ENCODE assay signal across 12 mouse cellular contexts in genomic region chr9:48517372-48518130, GRCm38 (mm10). TPM values are rescaled to one million over a fixed set of nuclear protein-coding genes. Genes with fewer than 3 reads are reported as not detected.
DNase-seq lines count a peak whose midpoint lies in the region; ATAC-seq lines count a peak whose summit lies in the region.
"Had no signal": no experiment of that assay in that cellular context is flagged by ENCODE, and none has a peak within 500 bp of the region (broad histone marks: within the 10 kb centered on the region; RNA-seq: fewer than 3 reads in every experiment).

No protein-coding gene starts in this region.

- no peaks in the 10 kb centered on the region; the same call in 1 of the 2 replicates for H3K27me3 ChIP-seq in embryonic facial prominence, embryonic 10.5 days (replicated peaks; ENCODE audit: low read depth, poor library complexity, severe bottlenecking)
- H3K27me3 ChIP-seq in forebrain, embryonic 16.5 days (replicated peaks; ENCODE audit: control insufficient read depth, insufficient read depth, low read length): no peaks in the 10 kb centered on the region
- H3K27me3 ChIP-seq in midbrain, embryonic 14.5 days (ENCODE audit: control insufficient read depth, insufficient read depth, low read length): no peaks in the 10 kb centered on the region

- H3K4me2 ChIP-seq in forebrain, embryonic 16.5 days (ENCODE audit: low read length): peak overlapping the region; percentile 53
- H3K4me2 ChIP-seq in midbrain, embryonic 14.5 days (ENCODE audit: low read length): peak overlapping the region; percentile 36
- H3K4me2 ChIP-seq: heart, embryonic 11.5 days had no signal

- peak overlapping the region; percentile 58 for H3K9ac ChIP-seq in forebrain, embryonic 16.5 days (replicated peaks; ENCODE audit: low read depth, low read length)
- H3K9ac ChIP-seq in midbrain, embryonic 14.5 days (replicated peaks; ENCODE audit: low read length): no peak overlapping the region

- peaks cover 12% of the 10 kb centered on the region; the same call in 1 of the 2 replicates for H3K4me1 ChIP-seq in embryonic facial prominence, embryonic 10.5 days
- peaks cover 12% of the 10 kb centered on the region for H3K4me1 ChIP-seq in forebrain, embryonic 16.5 days (replicated peaks; ENCODE audit: control insufficient read depth, insufficient read depth, low read length)
- H3K4me1 ChIP-seq in midbrain, embryonic 14.5 days (ENCODE audit: control insufficient read depth, insufficient read depth, low read length): no peaks in the 10 kb centered on the region

- peak; percentile 4 to 20 for DNase-seq in kidney, postnatal 4 days
- no peak for DNase-seq in kidney, postnatal 36 days
- peak; percentile 9 for DNase-seq in embryonic facial prominence, embryonic 10.5 days (ENCODE audit: low spot score)
- peak; percentile 60 for DNase-seq in midbrain, embryonic 14.5 days
- DNase-seq in frontal cortex, postnatal 36 days (ENCODE audit: low spot score in 2 of 2): no peak
- DNase-seq in heart, postnatal 4 days: no peak
- DNase-seq: adrenal gland, adult 2 months; thymus, postnatal 25 days had no signal

- H3K9me3 ChIP-seq in embryonic facial prominence, embryonic 10.5 days: no peaks in the 10 kb centered on the region
- no peaks in the 10 kb centered on the region for H3K9me3 ChIP-seq in forebrain, embryonic 16.5 days (ENCODE audit: control insufficient read depth, low read length)
- H3K9me3 ChIP-seq in midbrain, embryonic 14.5 days (ENCODE audit: control insufficient read depth, low read length): no peaks in the 10 kb centered on the region

- H3K27ac ChIP-seq in embryonic facial prominence, embryonic 10.5 days (replicated peaks): peak overlapping the region; percentile 14; the same call in 1 of the 2 replicates
- peak overlapping the region; percentile 85 for H3K27ac ChIP-seq in forebrain, embryonic 16.5 days (ENCODE audit: low read length)
- H3K27ac ChIP-seq in midbrain, embryonic 14.5 days (replicated peaks; ENCODE audit: low read depth, low read length): peak overlapping the region; percentile 76

- no peak overlapping the region for H3K4me3 ChIP-seq in embryonic facial prominence, embryonic 10.5 days
- H3K4me3 ChIP-seq in forebrain, embryonic 16.5 days (replicated peaks; ENCODE audit: low read length): peak overlapping the region; percentile 30
- H3K4me3 ChIP-seq in midbrain, embryonic 14.5 days (replicated peaks; ENCODE audit: low read depth, low read length): no peak overlapping the region

- WGBS in embryonic facial prominence, embryonic 10.5 days: 58% methylated on average over 19 of the region's 19 CpGs
- WGBS in forebrain, embryonic 16.5 days: 18% methylated on average over 19 of the region's 19 CpGs
- WGBS in midbrain, embryonic 14.5 days: 45% methylated on average over 19 of the region's 19 CpGs

- H3K36me3 ChIP-seq in embryonic facial prominence, embryonic 10.5 days (replicated peaks): no peaks in the 10 kb centered on the region
- no peaks in the 10 kb centered on the region for H3K36me3 ChIP-seq in forebrain, embryonic 16.5 days (ENCODE audit: control insufficient read depth, insufficient read depth)
- no peaks in the 10 kb centered on the region for H3K36me3 ChIP-seq in midbrain, embryonic 14.5 days (ENCODE audit: control insufficient read depth, insufficient read depth, low read length)

- peak; percentile 85 for ATAC-seq in forebrain, embryonic 16.5 days
- ATAC-seq in midbrain, embryonic 14.5 days (ENCODE audit: low FRiP score, low TSS enrichment): no peak
- ATAC-seq in megakaryocyte-erythroid progenitor cell, adult 5-6 weeks (replicated peaks; ENCODE audit: low FRiP score, low TSS enrichment, poor library complexity, severe bottlenecking): no peak
- ATAC-seq: inflammation-experienced regulatory T-cells, adult 6 months had no signal

RNA-seq across cellular contexts. Expression of gene Gm5617, which starts 22.3 kb away (rescaled TPM):
- polyA plus RNA-seq in embryonic facial prominence, embryonic 10.5 days (2016; fragmentation: Nextera tagmentation; extraction: Ambion mirVana): 26.8 and 27.9 TPM in 2 replicates
- polyA plus RNA-seq in forebrain, embryonic 16.5 days (2015; fragmentation: Nextera tagmentation; extraction: Ambion mirVana): 16.8 and 17.9 TPM in 2 replicates
- polyA plus RNA-seq in midbrain, embryonic 14.5 days (2014; fragmentation: Nextera tagmentation; extraction: Ambion mirVana): 28.4 and 28.5 TPM in 2 replicates
- 11.3 and 17.5 TPM in 2 replicates for total RNA-seq in megakaryocyte-erythroid progenitor cell, adult 5-6 weeks (2014; fragmentation: Nextera tagmentation)
- total RNA-seq in megakaryocyte-erythroid progenitor cell, adult 5-6 weeks (2017): 1.4 and 8.0 TPM in 2 replicates
- total RNA-seq in heart, postnatal 4 days (2021): 10 to 100 TPM; 20.5 to 21.2 TPM

RNA-seq across cellular contexts. Expression of gene Rbm7, which starts 22.5 kb away (rescaled TPM):
- 115 and 118 TPM in 2 replicates for polyA plus RNA-seq in embryonic facial prominence, embryonic 10.5 days (2016; fragmentation: Nextera tagmentation; extraction: Ambion mirVana)
- polyA plus RNA-seq in forebrain, embryonic 16.5 days (2015; fragmentation: Nextera tagmentation; extraction: Ambion mirVana): 95.5 and 111 TPM in 2 replicates
- polyA plus RNA-seq in midbrain, embryonic 14.5 days (2014; fragmentation: Nextera tagmentation; extraction: Ambion mirVana): 75.9 and 90.7 TPM in 2 replicates
- 76.9 and 82.0 TPM in 2 replicates for total RNA-seq in megakaryocyte-erythroid progenitor cell, adult 5-6 weeks (2014; fragmentation: Nextera tagmentation)
- 102 and 112 TPM in 2 replicates for total RNA-seq in megakaryocyte-erythroid progenitor cell, adult 5-6 weeks (2017)
- total RNA-seq in heart, postnatal 4 days (2021): 10 to 100 TPM; 36.7 to 41.2 TPM

RNA-seq across cellular contexts. Expression of gene Rexo2, which starts 37.1 kb away (rescaled TPM):
- polyA plus RNA-seq in embryonic facial prominence, embryonic 10.5 days (2016; fragmentation: Nextera tagmentation; extraction: Ambion mirVana): 109 and 110 TPM in 2 replicates
- polyA plus RNA-seq in forebrain, embryonic 16.5 days (2015; fragmentation: Nextera tagmentation; extraction: Ambion mirVana): 113 and 117 TPM in 2 replicates
- 70.9 and 76.0 TPM in 2 replicates for polyA plus RNA-seq in midbrain, embryonic 14.5 days (2014; fragmentation: Nextera tagmentation; extraction: Ambion mirVana)
- total RNA-seq in megakaryocyte-erythroid progenitor cell, adult 5-6 weeks (2014; fragmentation: Nextera tagmentation): 209 and 214 TPM in 2 replicates
- total RNA-seq in megakaryocyte-erythroid progenitor cell, adult 5-6 weeks (2017): 319 and 373 TPM in 2 replicates
- 10 to 100 TPM; 60.3 to 62.1 TPM for total RNA-seq in heart, postnatal 4 days (2021)

Comparison
In these comparisons a context has a peak if more than half of its experiments do, and no peak if none do; other contexts are left out.
1. DNase-seq: peak in kidney, postnatal 4 days (2 of 2), embryonic facial prominence, embryonic 10.5 days (single experiment) and midbrain, embryonic 14.5 days (single experiment); none in kidney, postnatal 36 days (0 of 2), frontal cortex, postnatal 36 days (0 of 2) and heart, postnatal 4 days (single experiment).
2. H3K27ac ChIP-seq: peak in every context shown above with its lines; median percentile 85 in forebrain, embryonic 16.5 days; 76 in midbrain, embryonic 14.5 days; 14 in embryonic facial prominence, embryonic 10.5 days.